Mouse (Mus musculus): ENCODE measurements around the gene Lrmda.

- no peak for TF ChIP-seq POLR2A (IDR thresholded peaks at IDR 0.05; ENCODE audit: extremely low read depth, insufficient read depth, low read length)
- no peak for TF ChIP-seq CTCF (IDR thresholded peaks at IDR 0.05; ENCODE audit: low read depth, low read length)
These were observed 824.5 kb downstream of the Lrmda start for GRCm38 (mm10) chr14:22844006-22844405.

Data from liver, adult 2 months (tissue).